Mouse (Mus musculus) left cerebral cortex, adult 18-20 months (tissue): Measurements from ENCODE around the gene Sipa1l2. TPM values are rescaled to one million over a fixed set of nuclear protein-coding genes. Genes with fewer than 3 reads are reported as not detected.

Source experiments
- DNase-seq, 2 experiments: peaks; one replicate each; pipeline ENCODE4 v3.0.0; 2021 to 2022; ENCODE audit warnings: low spot score in 2 of 2, mixed read lengths in 1 of 2
- total RNA-seq, 2 experiments: library from RNA; stranded (reverse); gene quantifications; 2 replicates each; pipeline ENCODE4 v1.2.3; 2021

Sipa1l2 gene
- total RNA-seq, 2 experiments from 2014 or later = 42.4 to 43.1 TPM

DNA sequence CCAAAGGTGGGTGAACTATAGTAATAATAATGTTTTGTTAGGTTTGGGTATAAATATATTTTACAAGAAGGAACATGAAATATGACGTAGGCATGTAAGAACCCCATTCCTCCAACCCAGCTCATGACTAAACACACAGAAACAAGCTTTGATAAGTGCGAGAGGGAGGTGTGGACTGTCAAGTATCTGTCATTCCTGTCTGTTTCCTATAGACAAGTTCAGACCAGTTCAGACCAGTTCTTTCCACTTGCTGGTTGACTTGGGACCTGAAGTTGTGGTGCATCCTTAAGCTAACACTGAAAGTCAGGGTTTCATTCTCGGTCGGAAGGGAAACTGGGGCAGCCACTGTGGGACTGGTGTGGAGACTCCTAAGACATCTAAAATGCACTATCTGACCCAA, 197.0 kb downstream of the Sipa1l2 start:
- no peak for DNase-seq

- no peak for DNase-seq
Observed at GRCm38 (mm10) chr8:125369491-125370236, 199.9 kb downstream of the Sipa1l2 start.

DNA sequence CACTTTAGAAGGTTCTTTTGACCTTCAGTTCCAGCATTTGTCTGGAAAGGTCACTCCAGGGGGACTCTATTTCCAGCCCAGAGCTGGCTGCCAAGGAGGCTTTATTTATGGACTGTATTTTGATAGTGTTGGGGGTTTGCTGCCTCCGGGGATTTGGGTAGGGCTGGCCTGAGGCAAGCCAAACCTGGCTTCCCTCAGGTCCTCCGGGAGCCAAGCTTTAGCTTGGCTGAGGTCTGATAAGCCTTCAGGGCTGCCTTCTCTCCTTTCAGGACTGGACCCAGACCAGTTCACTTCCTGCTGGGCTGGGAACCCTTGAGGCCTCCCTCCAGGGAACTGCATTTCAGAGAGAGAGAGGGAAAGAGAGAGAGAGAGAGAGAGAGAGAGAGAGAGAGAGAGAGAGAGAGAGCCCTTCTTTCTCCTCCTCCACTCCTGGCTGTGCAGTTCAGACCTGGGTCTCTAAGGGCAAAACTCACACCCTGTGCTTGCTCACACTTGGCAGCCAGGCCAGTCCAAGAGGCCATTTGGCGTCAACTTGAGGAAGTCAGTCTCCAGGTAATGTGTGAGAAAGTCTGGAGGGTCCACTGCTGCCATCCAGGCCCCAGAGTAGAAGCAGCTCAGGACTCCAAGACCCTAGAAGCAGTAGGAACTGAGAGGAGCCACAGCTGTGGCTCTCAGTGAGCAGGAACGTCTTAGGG, 201.1 kb downstream of the Sipa1l2 start:
- DNase-seq = no peak

Other genes with a start within 250 kb of the Sipa1l2 start
- 1 to 10 TPM; 4.5 to 4.8 TPM for gene Map10, start 100.0 kb upstream of the Sipa1l2 start, total RNA-seq
- gene Ntpcr, start 160.2 kb upstream of the Sipa1l2 start, total RNA-seq = 10 to 100 TPM; 22.9 to 23.1 TPM